7 mouse cellular contexts compared by ENCODE assay signal in the genomic region with DNA sequence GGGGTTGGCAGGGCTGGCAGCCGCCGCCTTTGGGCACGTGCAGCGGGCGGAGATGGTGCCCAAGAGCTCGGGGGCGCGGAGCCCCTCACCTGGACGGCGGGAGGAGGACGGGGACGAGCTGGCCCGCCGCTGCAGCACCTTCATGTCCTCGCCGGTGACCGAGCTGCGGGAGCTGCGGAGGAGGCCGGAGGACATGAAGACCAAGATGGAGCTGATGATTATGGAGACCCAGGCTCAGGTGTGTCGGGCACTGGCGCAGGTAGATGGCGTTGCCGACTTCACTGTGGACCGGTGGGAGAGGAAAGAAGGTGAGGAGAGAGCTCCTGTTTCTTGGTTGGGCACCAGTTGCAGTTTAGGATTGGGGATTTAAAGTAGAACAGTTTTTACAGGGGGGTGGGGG. TPM values are rescaled to one million over a fixed set of nuclear protein-coding genes. Genes with fewer than 3 reads are reported as not detected.
DNase-seq lines count a peak whose midpoint lies in the region; ATAC-seq lines count a peak whose summit lies in the region.

No protein-coding gene starts in this region.

- peaks cover 4% of the 10 kb centered on the region; the same call in 1 of the 2 replicates for H3K4me1 ChIP-seq in embryonic facial prominence, embryonic 14.5 days (ENCODE audit: control insufficient read depth, insufficient read depth, low read length)
- H3K4me1 ChIP-seq in neural tube, embryonic 12.5 days = no peaks in the 10 kb centered on the region; the same call in 1 of the 2 replicates

- H3K27ac ChIP-seq in embryonic facial prominence, embryonic 14.5 days (replicated peaks; ENCODE audit: low read depth, low read length) = peak overlapping the region; percentile 83; the same call in 1 of the 2 replicates
- peak overlapping the region; percentile 50; the same call in 1 of the 2 replicates for H3K27ac ChIP-seq in neural tube, embryonic 12.5 days

- peak; percentile 22 to 23 for DNase-seq in right cerebral cortex, adult 2 months (ENCODE audit: low spot score in 2 of 2)
- DNase-seq in right cerebral cortex, postnatal 10 days (ENCODE audit: low spot score in 2 of 2) = no peak
- DNase-seq in embryonic facial prominence, embryonic 14.5 days (ENCODE audit: low spot score) = peak; percentile 44
- peak; percentile 12 to 68 for DNase-seq in kidney, postnatal 25 days
- no peak for DNase-seq in natural killer cell, adult 2 months (ENCODE audit: low spot score in 2 of 2)
- DNase-seq in spleen, postnatal 14 days (ENCODE audit: low spot score in 2 of 2) = no peak

- H3K4me2 ChIP-seq in embryonic facial prominence, embryonic 14.5 days (ENCODE audit: low read depth, low read length) = peak overlapping the region; percentile 81
- H3K4me2 ChIP-seq in neural tube, embryonic 12.5 days (replicated peaks) = peak overlapping the region; percentile 86

- peaks cover 22% of the 10 kb centered on the region for H3K36me3 ChIP-seq in embryonic facial prominence, embryonic 14.5 days (ENCODE audit: control insufficient read depth, insufficient read depth, low read length)
- H3K36me3 ChIP-seq in neural tube, embryonic 12.5 days = peaks cover 18% of the 10 kb centered on the region

- peak overlapping the region; percentile 88 for H3K9ac ChIP-seq in embryonic facial prominence, embryonic 14.5 days (ENCODE audit: low read depth, low read length)
- peak overlapping the region; percentile 86 for H3K9ac ChIP-seq in neural tube, embryonic 12.5 days

- H3K27me3 ChIP-seq in embryonic facial prominence, embryonic 14.5 days (replicated peaks; ENCODE audit: control insufficient read depth, insufficient read depth, low read length) = no peaks in the 10 kb centered on the region
- no peaks in the 10 kb centered on the region for H3K27me3 ChIP-seq in neural tube, embryonic 12.5 days (replicated peaks)

- under 1% methylated on average over 18 of the region's 25 CpGs for WGBS in embryonic facial prominence, embryonic 14.5 days
- under 1% methylated on average over 25 of the region's 25 CpGs for WGBS in neural tube, embryonic 12.5 days

- peak; percentile 58 for ATAC-seq in embryonic facial prominence, embryonic 14.5 days (ENCODE audit: low read depth)
- ATAC-seq in neural tube, embryonic 12.5 days (ENCODE audit: low FRiP score, low read depth) = peak; percentile 57; the same call in 1 of the 2 replicates

- H3K9me3 ChIP-seq in embryonic facial prominence, embryonic 14.5 days (ENCODE audit: control insufficient read depth, low read length) = no peaks in the 10 kb centered on the region
- no peaks in the 10 kb centered on the region for H3K9me3 ChIP-seq in neural tube, embryonic 12.5 days

- peak overlapping the region; percentile 95 for H3K4me3 ChIP-seq in embryonic facial prominence, embryonic 14.5 days (ENCODE audit: low read depth, low read length)
- peak overlapping the region; percentile 93 for H3K4me3 ChIP-seq in neural tube, embryonic 12.5 days

RNA-seq across cellular contexts. Expression of a gene that starts 0.6 kb away (rescaled TPM):
- polyA plus RNA-seq in embryonic facial prominence, embryonic 14.5 days (2014; fragmentation: Nextera tagmentation; extraction: Ambion mirVana) = 17.2 and 18.0 TPM in 2 replicates
- polyA plus RNA-seq in neural tube, embryonic 12.5 days (2016; fragmentation: Nextera tagmentation; extraction: Ambion mirVana) = 19.9 and 20.9 TPM in 2 replicates

RNA-seq across cellular contexts. Expression of a gene that starts 32.1 kb away (rescaled TPM):
- not detected in 2 replicates for polyA plus RNA-seq in embryonic facial prominence, embryonic 14.5 days (2014; fragmentation: Nextera tagmentation; extraction: Ambion mirVana)
- polyA plus RNA-seq in neural tube, embryonic 12.5 days (2016; fragmentation: Nextera tagmentation; extraction: Ambion mirVana) = 0.18 TPM in 1 of 2 replicates, not detected in the other

RNA-seq across cellular contexts. Expression of a gene that starts 48.2 kb away (rescaled TPM):
- not detected in 2 replicates for polyA plus RNA-seq in embryonic facial prominence, embryonic 14.5 days (2014; fragmentation: Nextera tagmentation; extraction: Ambion mirVana)
- not detected in 2 replicates for polyA plus RNA-seq in neural tube, embryonic 12.5 days (2016; fragmentation: Nextera tagmentation; extraction: Ambion mirVana)

RNA-seq across cellular contexts. Expression of a gene that starts 53.9 kb away (rescaled TPM):
- polyA plus RNA-seq in embryonic facial prominence, embryonic 14.5 days (2014; fragmentation: Nextera tagmentation; extraction: Ambion mirVana) = not detected in 2 replicates
- polyA plus RNA-seq in neural tube, embryonic 12.5 days (2016; fragmentation: Nextera tagmentation; extraction: Ambion mirVana) = not detected in 2 replicates

RNA-seq across cellular contexts. Expression of a gene that starts 57.1 kb away (rescaled TPM):
- 134 and 148 TPM in 2 replicates for polyA plus RNA-seq in embryonic facial prominence, embryonic 14.5 days (2014; fragmentation: Nextera tagmentation; extraction: Ambion mirVana)
- 113 and 121 TPM in 2 replicates for polyA plus RNA-seq in neural tube, embryonic 12.5 days (2016; fragmentation: Nextera tagmentation; extraction: Ambion mirVana)

Comparison
In these comparisons a context has a peak if more than half of its experiments do, and no peak if none do; other contexts are left out.
1. DNase-seq: peak in right cerebral cortex, adult 2 months (2 of 2), embryonic facial prominence, embryonic 14.5 days (single experiment) and kidney, postnatal 25 days (2 of 2); none in right cerebral cortex, postnatal 10 days (0 of 2), natural killer cell, adult 2 months (0 of 2) and spleen, postnatal 14 days (0 of 2).